Mouse (Mus musculus): Measurements from ENCODE around the gene Tmem179b. TPM values are rescaled to one million over a fixed set of nuclear protein-coding genes. Genes with fewer than 3 reads are reported as not detected.

Gene Tmem179b
- polyA plus RNA-seq, 1 experiment from 2014 or later: 38.9 TPM

GRCm38 (mm10) chr19:8765562-8765961, 8.7 kb downstream of the Tmem179b start:
- no peaks in the 10 kb centered on the region for H3K4me1 ChIP-seq (replicated peaks; ENCODE audit: control insufficient read depth, insufficient read depth, low read length)
- H3K9me3 ChIP-seq (ENCODE audit: control insufficient read depth, low read length): no peaks in the 10 kb centered on the region; the same call in 1 of the 2 replicates
- H3K27ac ChIP-seq (ENCODE audit: low read depth, low read length): no peak overlapping the region
- no peaks in the 10 kb centered on the region for H3K27me3 ChIP-seq (ENCODE audit: control insufficient read depth, insufficient read depth, low read length)
- DNase-seq (ENCODE audit: low spot score): no peak
- 95% methylated on average over 9 of the region's 9 CpGs for WGBS
- no peak overlapping the region for H3K9ac ChIP-seq (ENCODE audit: low read length)
- H3K36me3 ChIP-seq (ENCODE audit: control insufficient read depth, insufficient read depth, low read length): peaks cover 45% of the 10 kb centered on the region
- no peak overlapping the region for H3K4me3 ChIP-seq (ENCODE audit: low read depth, low read length)
- ATAC-seq (replicated peaks; ENCODE audit: low FRiP score): no peak
- no peak overlapping the region for H3K4me2 ChIP-seq (ENCODE audit: low read depth, low read length, severe bottlenecking)

- ATAC-seq (replicated peaks; ENCODE audit: low FRiP score) (no peak), DNase-seq (ENCODE audit: low spot score) (no peak)
- Histone ChIP-seq H3K9me3 (ENCODE audit: control insufficient read depth, low read length) (no peaks in the 10 kb centered on the region; the same call in 1 of the 2 replicates), H3K9ac (ENCODE audit: low read length) (no peak overlapping the region), H3K4me3 (ENCODE audit: low read depth, low read length) (no peak overlapping the region), H3K27ac (ENCODE audit: low read depth, low read length) (no peak overlapping the region), H3K4me2 (ENCODE audit: low read depth, low read length, severe bottlenecking) (no peak overlapping the region), H3K4me1 (replicated peaks; ENCODE audit: control insufficient read depth, insufficient read depth, low read length) (no peaks in the 10 kb centered on the region; the same call in 1 of the 2 replicates), H3K27me3 (ENCODE audit: control insufficient read depth, insufficient read depth, low read length) (no peaks in the 10 kb centered on the region), H3K36me3 (ENCODE audit: control insufficient read depth, insufficient read depth, low read length) (peaks cover 40% of the 10 kb centered on the region)
- WGBS: 94% methylated on average over 4 of the region's 4 CpGs
Observed at GRCm38 (mm10) chr19:8763276-8763675, 11.0 kb downstream of the Tmem179b start.

- Histone ChIP-seq H3K4me3 (ENCODE audit: low read depth, low read length) (no peak overlapping the region), H3K27me3 (ENCODE audit: control insufficient read depth, insufficient read depth, low read length) (no peaks in the 10 kb centered on the region), H3K9me3 (ENCODE audit: control insufficient read depth, low read length) (no peaks in the 10 kb centered on the region; the same call in 1 of the 2 replicates), H3K27ac (ENCODE audit: low read depth, low read length) (no peak overlapping the region), H3K4me1 (replicated peaks; ENCODE audit: control insufficient read depth, insufficient read depth, low read length) (peaks cover 3% of the 10 kb centered on the region; the same call in 1 of the 2 replicates), H3K36me3 (ENCODE audit: control insufficient read depth, insufficient read depth, low read length) (peaks cover 22% of the 10 kb centered on the region), H3K4me2 (ENCODE audit: low read depth, low read length, severe bottlenecking) (no peak overlapping the region), H3K9ac (ENCODE audit: low read length) (no peak overlapping the region)
- WGBS: 84% methylated on average over 2 of the region's 2 CpGs
- DNase-seq (ENCODE audit: low spot score) (no peak), ATAC-seq (replicated peaks; ENCODE audit: low FRiP score) (no peak)
Observed at GRCm38 (mm10) chr19:8760757-8761156, 13.5 kb downstream of the Tmem179b start.

GRCm38 (mm10) chr19:8758899-8759298, 15.4 kb downstream of the Tmem179b start:
- peaks cover 3% of the 10 kb centered on the region; the same call in 1 of the 2 replicates for H3K4me1 ChIP-seq (replicated peaks; ENCODE audit: control insufficient read depth, insufficient read depth, low read length)
- peaks cover 9% of the 10 kb centered on the region; the same call in 1 of the 2 replicates for H3K36me3 ChIP-seq (ENCODE audit: control insufficient read depth, insufficient read depth, low read length)
- DNase-seq (ENCODE audit: low spot score) (no peak), ATAC-seq (replicated peaks; ENCODE audit: low FRiP score) (no peak)
- WGBS: 89% methylated on average over 2 of the region's 2 CpGs
- H3K4me3 ChIP-seq (ENCODE audit: low read depth, low read length): no peak overlapping the region
- no peak overlapping the region for H3K4me2 ChIP-seq (ENCODE audit: low read depth, low read length, severe bottlenecking)
- H3K9ac ChIP-seq (ENCODE audit: low read length): no peak overlapping the region
- H3K27ac ChIP-seq (ENCODE audit: low read depth, low read length): no peak overlapping the region
- no peaks in the 10 kb centered on the region for H3K27me3 ChIP-seq (ENCODE audit: control insufficient read depth, insufficient read depth, low read length)
- H3K9me3 ChIP-seq (ENCODE audit: control insufficient read depth, low read length): no peaks in the 10 kb centered on the region

- H3K9ac ChIP-seq (ENCODE audit: low read length): peak overlapping the region; percentile 90
- ATAC-seq (replicated peaks; ENCODE audit: low FRiP score) (no peak), DNase-seq (ENCODE audit: low spot score) (no peak)
- no peak overlapping the region for H3K27ac ChIP-seq (ENCODE audit: low read depth, low read length)
- peak overlapping the region; percentile 95 for H3K4me3 ChIP-seq (ENCODE audit: low read depth, low read length)
- peaks cover 3% of the 10 kb centered on the region; the same call in 1 of the 2 replicates for H3K36me3 ChIP-seq (ENCODE audit: control insufficient read depth, insufficient read depth, low read length)
- H3K27me3 ChIP-seq (ENCODE audit: control insufficient read depth, insufficient read depth, low read length): no peaks in the 10 kb centered on the region
- H3K4me1 ChIP-seq (replicated peaks; ENCODE audit: control insufficient read depth, insufficient read depth, low read length): peaks cover 3% of the 10 kb centered on the region; the same call in 1 of the 2 replicates
- 9% methylated on average over 14 of the region's 14 CpGs for WGBS
- no peaks in the 10 kb centered on the region for H3K9me3 ChIP-seq (ENCODE audit: control insufficient read depth, low read length)
- peak overlapping the region; percentile 76 for H3K4me2 ChIP-seq (ENCODE audit: low read depth, low read length, severe bottlenecking)
Observed at GRCm38 (mm10) chr19:8757471-8757998, 16.7 kb downstream of the Tmem179b start.

GRCm38 (mm10) chr19:8756635-8757387, 17.5 kb downstream of the Tmem179b start, which contains the start of gene Nxf1:
Gene Nxf1 (plus strand): TSS chr19:8757073.
- WGBS: under 1% methylated on average over 74 of the region's 75 CpGs
- peak within 1 kb of the TSS; percentile 90 for H3K9ac ChIP-seq (ENCODE audit: low read length)
- peaks cover 3% of the 10 kb centered on the region; the same call in 1 of the 2 replicates for H3K4me1 ChIP-seq (replicated peaks; ENCODE audit: control insufficient read depth, insufficient read depth, low read length)
- peak; percentile 94 for ATAC-seq (replicated peaks; ENCODE audit: low FRiP score)
- H3K27ac ChIP-seq (ENCODE audit: low read depth, low read length): peak within 1 kb of the TSS; percentile 63
- H3K27me3 ChIP-seq (ENCODE audit: control insufficient read depth, insufficient read depth, low read length): no peaks in the 10 kb centered on the region
- H3K4me3 ChIP-seq (ENCODE audit: low read depth, low read length): peak within 1 kb of the TSS; percentile 95
- DNase-seq (ENCODE audit: low spot score): peak; percentile 96
- H3K36me3 ChIP-seq (ENCODE audit: control insufficient read depth, insufficient read depth, low read length): peaks cover 3% of the 10 kb centered on the region; the same call in 1 of the 2 replicates
- H3K9me3 ChIP-seq (ENCODE audit: control insufficient read depth, low read length): no peaks in the 10 kb centered on the region
- peak within 1 kb of the TSS; percentile 76 for H3K4me2 ChIP-seq (ENCODE audit: low read depth, low read length, severe bottlenecking)

GRCm38 (mm10) chr19:8755652-8756051, 18.6 kb downstream of the Tmem179b start:
- Histone ChIP-seq H3K9me3 (ENCODE audit: control insufficient read depth, low read length) (no peaks in the 10 kb centered on the region), H3K27ac (ENCODE audit: low read depth, low read length) (no peak overlapping the region), H3K4me1 (replicated peaks; ENCODE audit: control insufficient read depth, insufficient read depth, low read length) (peaks cover 3% of the 10 kb centered on the region; the same call in 1 of the 2 replicates), H3K4me3 (ENCODE audit: low read depth, low read length) (no peak overlapping the region), H3K9ac (ENCODE audit: low read length) (no peak overlapping the region), H3K27me3 (ENCODE audit: control insufficient read depth, insufficient read depth, low read length) (no peaks in the 10 kb centered on the region), H3K36me3 (ENCODE audit: control insufficient read depth, insufficient read depth, low read length) (peaks cover 3% of the 10 kb centered on the region; the same call in 1 of the 2 replicates), H3K4me2 (ENCODE audit: low read depth, low read length, severe bottlenecking) (no peak overlapping the region)
- no peak for ATAC-seq (replicated peaks; ENCODE audit: low FRiP score)
- WGBS: 80% methylated on average over 3 of the region's 3 CpGs
- no peak for DNase-seq (ENCODE audit: low spot score)

- no peaks in the 10 kb centered on the region for H3K27me3 ChIP-seq (ENCODE audit: control insufficient read depth, insufficient read depth, low read length)
- H3K9ac ChIP-seq (ENCODE audit: low read length): no peak overlapping the region
- ATAC-seq (replicated peaks; ENCODE audit: low FRiP score) (no peak), DNase-seq (ENCODE audit: low spot score) (no peak)
- H3K36me3 ChIP-seq (ENCODE audit: control insufficient read depth, insufficient read depth, low read length): peaks cover 7% of the 10 kb centered on the region; the same call in 1 of the 2 replicates
- H3K27ac ChIP-seq (ENCODE audit: low read depth, low read length): no peak overlapping the region
- H3K4me2 ChIP-seq (ENCODE audit: low read depth, low read length, severe bottlenecking): no peak overlapping the region
- WGBS: 79% methylated on average over 2 of the region's 2 CpGs
- H3K4me3 ChIP-seq (ENCODE audit: low read depth, low read length): no peak overlapping the region
- no peaks in the 10 kb centered on the region for H3K9me3 ChIP-seq (ENCODE audit: control insufficient read depth, low read length)
- H3K4me1 ChIP-seq (replicated peaks; ENCODE audit: control insufficient read depth, insufficient read depth, low read length): peaks cover 3% of the 10 kb centered on the region; the same call in 1 of the 2 replicates
Observed at GRCm38 (mm10) chr19:8747368-8747767, 26.9 kb downstream of the Tmem179b start.
